Mouse (Mus musculus): ENCODE measurements around the gene Gria4.
"Not testable (repeated sequence)": the region's sequence is repeated elsewhere in the genome, so short reads cannot be mapped to it uniquely, and the experiment has no call there.

Gria4 gene

DNA sequence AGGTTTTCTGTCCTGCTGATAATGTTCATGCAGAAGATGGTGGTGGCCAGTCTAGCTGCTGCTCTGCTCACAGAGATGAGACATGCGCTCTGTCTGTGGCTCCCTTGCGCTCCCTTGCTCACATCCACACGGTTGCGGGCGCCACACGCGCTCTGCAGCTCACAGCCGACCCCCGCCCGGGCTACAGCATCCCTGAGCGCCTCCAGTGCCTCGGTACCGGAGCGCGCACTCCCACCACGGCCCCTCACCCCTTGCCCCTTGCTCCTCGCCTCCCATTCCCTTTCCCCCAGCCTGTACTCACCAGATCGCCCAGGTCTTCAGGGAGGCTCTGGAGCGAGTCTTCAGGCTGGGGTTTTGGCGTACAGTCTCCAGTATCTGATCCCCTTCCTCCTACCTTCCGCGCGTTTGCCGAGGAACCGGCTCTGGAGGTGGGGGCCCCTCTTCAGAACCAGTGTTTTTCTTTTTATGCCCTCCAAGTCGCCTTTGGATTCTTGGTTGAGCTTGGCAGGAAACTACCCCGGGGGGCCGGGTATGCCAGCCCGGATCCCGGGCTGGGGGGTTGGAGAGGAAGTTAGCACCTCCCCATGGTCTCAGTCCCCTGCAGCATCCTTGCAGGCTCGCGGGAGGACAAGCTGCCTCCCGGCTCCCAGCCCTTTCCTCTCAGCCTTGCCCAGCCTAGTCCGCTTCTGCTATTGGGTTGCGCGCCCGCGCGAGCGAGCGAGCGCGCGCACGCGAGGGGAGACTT, at the start of gene Gria4:
TSS of gene Gria4 (minus strand) at position 691 of the 745 bp plus-strand sequence.
- peak; percentile 51 for DNase-seq (ENCODE audit: low read depth, low spot score)

DNA sequence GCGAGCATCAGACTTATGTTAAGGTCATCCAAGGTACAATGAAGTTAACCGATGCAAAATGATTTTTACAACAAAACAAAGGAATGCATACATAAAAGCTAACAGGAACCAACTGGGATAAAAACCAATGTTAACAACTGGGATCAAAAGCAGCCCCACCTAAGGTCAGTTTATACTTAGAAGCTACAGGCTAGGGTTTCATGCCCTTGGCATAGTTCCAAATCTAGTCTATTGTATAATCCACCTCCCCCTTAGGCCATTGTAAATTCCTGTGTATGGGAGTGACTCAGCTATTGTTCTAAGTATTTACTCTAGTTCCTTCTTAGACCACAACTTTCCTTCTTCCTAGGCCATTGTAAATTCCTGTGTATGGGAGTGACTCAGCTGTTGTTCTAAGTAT, 14.9 kb upstream of the Gria4 start:
- not testable (repeated sequence) for DNase-seq (ENCODE audit: low read depth, low spot score)

DNA sequence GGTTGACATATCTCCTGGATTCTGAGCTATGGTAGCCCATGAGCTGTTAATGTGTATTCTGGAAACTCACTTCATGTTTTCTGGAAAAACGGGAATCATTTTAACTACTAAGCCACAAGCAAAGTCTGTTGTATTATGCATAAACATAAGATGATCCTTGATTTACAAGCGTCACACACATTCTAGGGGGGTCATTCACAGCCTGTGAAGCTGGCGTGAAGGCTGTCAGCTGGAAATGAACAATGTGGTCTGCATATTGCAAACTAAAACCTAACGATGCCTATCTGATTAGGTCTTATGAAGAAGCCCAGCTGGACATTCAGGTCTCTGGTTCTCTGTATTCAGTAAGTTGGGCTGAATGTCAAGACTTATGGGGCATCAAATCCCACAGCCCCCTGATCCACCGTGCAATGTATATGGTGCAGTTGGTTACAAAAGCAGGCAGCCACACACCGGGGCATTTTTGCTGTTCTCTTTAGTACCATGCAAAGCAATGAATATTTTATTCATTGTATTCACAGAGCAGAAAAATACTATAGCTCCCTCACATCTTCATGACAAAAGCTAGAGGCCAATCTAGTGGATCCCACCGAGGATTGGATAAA, 7.2 kb upstream of the Gria4 start:
- no peak for DNase-seq (ENCODE audit: low read depth, low spot score)

DNA sequence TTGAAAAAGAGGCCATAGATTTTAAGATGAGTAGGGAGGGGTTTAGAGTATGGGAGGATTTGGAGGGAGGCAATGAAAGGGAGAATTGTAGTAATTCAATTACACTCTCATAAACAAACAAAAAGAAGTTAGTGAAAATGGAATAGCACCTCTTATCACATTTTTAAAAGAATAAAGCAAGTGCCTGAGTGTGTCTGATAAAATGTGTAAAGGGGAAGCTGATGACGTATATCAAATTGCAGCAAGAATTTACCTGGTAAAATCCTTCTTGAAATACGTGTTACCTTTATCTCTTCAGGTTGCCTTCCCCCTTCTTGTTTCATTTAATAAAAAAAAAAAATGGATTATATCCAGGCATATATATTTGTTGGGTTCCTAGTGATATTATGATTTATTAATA, 1.4 kb upstream of the Gria4 start:
- no peak for DNase-seq (ENCODE audit: low read depth, low spot score)

DNA sequence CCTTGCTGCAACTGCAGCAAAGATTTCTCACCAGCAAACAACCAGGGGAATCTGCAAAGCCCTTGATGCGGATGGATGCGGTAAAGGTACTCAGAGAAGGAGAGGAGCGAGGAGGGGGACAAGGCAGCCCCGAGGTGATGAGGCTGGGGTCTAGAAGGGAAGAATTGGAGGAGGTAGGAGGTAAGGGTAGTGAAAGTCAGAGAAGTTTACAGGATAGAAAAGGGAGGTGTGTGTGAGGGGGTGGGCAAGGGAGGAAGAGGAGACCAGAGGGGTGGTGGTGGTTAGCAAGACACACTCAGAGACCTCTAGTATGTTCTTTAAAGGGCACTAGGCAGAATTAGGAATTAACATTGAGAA, 233 bp upstream of the Gria4 start:
- no peak for DNase-seq (ENCODE audit: low read depth, low spot score)

DNA sequence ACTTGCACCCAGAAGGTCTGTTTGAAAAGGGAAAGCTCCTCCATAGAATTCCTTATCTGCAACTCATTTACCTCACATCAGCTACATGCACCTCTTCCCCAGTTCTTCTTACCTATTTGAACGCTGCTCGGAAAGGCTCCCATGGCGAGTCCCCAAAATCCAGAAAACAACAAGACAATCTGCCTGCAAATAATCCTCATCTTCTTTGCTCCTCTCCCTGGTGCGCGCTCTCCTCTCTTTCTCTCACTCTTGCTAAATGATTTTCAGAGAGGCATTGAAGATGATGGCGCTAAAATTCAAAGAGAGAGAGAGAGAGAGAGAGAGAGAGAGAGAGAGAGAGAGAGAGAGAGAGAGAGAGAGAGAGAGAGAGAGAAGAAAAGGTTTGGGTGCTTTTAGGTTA, 959 bp downstream of the Gria4 start:
- no peak for DNase-seq (ENCODE audit: low read depth, low spot score)

DNA sequence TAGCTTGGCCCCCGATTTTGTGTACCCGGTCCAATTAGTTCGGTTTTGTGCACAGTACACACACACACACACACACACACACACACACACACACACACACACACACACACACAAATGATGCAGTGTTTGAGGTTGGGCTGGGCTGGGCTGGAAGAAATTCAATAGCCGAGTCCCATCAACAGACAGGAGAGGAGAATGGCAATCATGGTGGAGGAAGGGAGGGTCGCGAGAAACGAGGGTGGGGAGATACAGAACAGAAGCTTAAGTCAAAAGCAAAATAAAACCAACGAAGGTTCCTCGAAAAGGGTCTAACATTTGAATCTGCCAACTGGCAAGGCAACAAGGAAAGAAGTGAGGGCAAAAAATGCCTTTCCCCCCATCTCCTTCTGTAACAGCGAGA, 1.6 kb downstream of the Gria4 start:
- DNase-seq (ENCODE audit: low read depth, low spot score) = no peak

DNA sequence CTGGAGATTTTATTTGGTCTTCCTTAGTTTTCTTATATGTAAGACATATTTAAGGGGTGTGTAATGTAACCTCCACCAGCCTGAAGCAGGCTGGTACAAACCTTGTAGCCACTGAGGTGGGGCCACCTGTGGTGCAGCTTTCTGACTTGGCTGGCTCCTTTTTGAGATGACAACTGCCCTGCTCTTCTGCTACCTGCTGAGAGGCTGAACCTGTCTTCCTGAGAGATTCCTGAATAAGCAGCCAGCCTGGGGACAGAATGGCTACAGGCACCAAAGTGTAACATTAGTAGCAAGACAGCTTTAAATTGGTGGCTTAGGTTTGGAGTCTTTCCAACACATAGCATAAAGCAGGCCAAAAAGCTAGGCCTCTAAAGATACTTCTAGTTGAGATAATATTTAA, 46.6 kb downstream of the Gria4 start:
- DNase-seq (ENCODE audit: low read depth, low spot score) = not testable (repeated sequence)

DNA sequence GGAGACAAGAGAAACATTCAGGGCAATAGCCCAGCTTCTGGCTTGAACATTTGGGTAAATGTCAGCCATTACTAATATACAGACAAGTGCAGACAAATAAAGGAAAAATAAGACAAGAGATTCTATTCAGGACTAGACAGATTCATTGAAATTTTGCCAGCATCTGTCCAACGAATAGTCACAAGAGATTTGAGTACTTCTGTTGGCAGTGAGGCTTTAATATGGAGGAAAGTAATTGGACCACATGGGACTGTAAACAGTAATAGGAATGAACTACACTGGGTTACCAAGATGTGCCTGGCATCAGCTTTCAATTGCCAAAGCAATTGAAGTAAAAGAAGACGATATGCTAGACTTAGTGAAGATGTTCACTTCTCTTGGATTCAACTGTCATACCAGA, 81.9 kb downstream of the Gria4 start:
- DNase-seq (ENCODE audit: low read depth, low spot score) = no peak

DNA sequence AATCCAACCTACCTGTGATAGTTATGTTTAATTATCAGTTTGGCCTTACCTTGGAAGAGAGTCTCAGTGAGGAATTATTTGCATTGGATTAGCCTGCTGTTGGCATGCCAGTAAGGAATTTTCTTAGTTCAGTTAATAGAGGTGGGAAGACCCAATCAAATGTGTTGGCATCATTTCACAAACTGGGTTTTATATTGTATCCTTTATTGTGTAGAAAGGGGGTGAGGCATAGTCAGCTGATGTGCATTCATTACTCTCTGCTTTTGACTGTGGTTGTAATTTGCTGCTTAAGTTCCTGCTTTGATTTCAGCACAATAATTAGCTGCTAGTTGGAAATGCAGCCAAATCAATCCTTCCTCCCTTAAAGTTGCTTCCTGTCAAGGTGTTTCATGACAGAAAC, 83.7 kb downstream of the Gria4 start:
- DNase-seq (ENCODE audit: low read depth, low spot score) = no peak

DNA sequence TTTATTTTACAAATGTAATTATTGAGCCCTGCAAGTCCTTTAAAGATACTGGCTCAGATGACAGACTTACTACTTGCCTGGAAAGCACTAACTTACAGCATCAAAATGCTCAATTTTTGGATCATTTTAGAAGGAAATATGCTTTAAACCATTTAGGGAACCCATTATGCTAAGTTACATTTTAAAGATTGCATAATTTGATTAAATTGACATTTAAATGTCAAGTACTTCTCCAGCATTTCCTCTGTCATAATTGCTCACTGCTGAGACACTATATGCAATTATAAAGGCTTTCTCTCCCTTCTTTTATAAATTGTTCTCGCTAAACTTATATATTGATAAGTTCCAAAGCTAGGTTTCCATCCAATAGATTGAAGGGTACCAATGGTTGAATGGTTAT, 108.9 kb downstream of the Gria4 start:
- no peak for DNase-seq (ENCODE audit: low read depth, low spot score)

DNA sequence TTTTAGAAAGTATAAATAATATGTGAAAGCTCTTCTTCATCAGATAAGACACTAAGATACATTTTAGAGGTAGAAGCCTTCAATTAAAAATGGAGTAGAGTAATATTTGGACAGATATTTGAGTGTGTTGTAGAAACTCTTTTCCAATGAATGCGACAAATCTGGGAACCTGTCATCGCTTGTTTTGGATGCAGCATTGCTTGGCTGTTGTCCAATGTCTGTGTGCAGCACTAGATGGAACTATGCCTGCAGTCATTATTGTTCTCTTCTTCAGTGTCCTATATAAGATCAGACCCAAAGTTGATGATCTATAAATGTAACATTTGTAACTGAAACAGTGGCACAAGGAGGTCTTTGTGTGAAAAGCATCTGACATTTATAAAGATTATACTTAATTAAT, 115.8 kb downstream of the Gria4 start:
- DNase-seq (ENCODE audit: low read depth, low spot score) = no peak

DNA sequence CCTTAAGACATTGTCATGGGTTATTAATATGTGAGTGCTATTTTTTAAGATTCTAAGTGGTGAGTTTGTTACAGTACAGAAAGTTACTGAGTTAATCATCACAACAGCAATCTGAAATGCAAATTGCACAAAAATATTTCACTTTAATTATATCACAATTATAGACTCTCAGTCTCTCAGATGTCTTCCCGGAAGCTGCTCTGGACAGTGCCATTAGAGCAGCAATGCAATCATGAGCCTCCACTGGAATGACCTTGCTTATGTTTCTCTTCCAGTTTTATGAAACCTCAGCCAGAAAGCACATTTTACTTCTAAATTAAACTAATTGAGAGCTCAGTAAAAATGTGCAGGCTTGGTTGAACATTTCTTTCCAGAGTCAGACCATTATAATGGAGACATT, 116.9 kb downstream of the Gria4 start:
- DNase-seq (ENCODE audit: low read depth, low spot score) = no peak

DNA sequence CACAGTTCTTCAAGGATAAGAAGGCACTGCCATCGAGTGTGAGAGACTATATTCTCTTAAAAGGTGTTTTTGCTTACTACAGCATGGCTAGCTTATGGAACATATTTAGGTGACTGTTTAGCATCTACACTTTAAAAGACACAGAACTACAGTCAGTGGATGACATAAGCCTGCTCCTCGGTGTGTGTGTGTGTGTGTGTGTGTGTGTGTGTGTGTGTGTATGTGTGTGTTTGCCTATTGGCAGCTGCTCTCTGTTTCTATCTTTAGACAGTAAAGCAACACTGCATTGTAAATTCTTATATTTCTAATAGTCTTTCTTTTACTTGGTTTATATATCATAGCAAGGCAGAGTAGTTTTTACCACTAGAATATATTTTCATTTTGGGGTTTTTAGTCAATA, 130.3 kb downstream of the Gria4 start:
- DNase-seq (ENCODE audit: low read depth, low spot score) = no peak

DNA sequence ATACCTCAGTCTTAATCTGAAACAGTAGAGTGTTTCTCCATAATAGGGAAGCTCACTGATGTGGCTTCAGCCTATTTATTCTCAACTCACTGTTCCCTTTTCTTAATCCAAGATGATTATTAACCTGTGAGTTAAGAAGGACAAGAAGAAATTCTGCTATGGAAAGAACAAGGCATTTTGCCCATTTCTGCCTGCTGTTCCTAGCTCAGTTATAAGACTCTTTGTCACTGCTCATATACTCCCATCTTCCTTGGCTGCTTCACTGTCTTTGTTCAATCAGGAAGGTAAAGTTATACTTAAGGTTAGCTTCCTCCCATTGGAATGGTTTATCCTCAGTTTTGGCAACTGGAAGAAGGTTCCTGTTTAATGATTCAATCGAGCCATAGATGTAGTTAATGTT, 133.6 kb downstream of the Gria4 start:
- DNase-seq (ENCODE audit: low read depth, low spot score) = no peak

DNA sequence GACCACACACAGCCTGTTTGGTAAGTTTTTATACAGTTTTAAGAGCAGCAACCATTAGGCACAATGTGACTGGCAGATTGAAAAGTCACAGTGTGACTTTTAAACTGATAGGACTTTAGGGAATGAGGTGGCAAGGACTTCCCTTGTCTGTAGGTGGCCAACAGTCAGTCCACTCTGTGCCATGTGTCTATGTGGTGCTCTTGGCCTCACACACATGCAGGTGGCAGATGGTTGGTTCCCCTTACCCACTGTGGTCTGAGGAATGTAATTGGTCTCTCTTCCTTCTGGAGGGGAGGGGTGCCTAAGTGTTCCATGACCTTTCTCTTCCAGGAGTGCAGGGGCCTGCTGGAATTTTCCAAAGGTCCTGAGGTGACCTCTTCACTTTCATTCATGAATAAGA, 137.1 kb downstream of the Gria4 start:
- DNase-seq (ENCODE audit: low read depth, low spot score) = no peak

DNA sequence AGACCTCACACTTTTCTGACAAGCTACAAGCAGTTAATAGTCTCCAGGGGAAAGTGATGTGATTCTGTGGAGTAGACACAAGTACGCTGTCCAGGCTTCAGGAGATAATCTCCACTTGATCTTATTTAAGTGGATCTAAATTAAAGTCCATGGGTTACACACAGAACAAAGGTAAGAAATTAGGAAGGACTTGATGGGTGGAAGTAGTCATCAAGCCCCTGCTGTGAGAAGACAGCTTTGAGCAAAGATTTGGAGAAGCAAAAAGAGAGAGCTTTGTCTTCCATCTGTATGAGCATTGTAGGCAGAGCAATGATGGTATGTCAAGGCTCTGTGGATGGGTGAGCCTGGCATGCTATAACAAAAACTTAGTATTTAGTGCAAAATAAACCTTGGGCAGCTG, 141.7 kb downstream of the Gria4 start:
- no peak for DNase-seq (ENCODE audit: low read depth, low spot score)

DNA sequence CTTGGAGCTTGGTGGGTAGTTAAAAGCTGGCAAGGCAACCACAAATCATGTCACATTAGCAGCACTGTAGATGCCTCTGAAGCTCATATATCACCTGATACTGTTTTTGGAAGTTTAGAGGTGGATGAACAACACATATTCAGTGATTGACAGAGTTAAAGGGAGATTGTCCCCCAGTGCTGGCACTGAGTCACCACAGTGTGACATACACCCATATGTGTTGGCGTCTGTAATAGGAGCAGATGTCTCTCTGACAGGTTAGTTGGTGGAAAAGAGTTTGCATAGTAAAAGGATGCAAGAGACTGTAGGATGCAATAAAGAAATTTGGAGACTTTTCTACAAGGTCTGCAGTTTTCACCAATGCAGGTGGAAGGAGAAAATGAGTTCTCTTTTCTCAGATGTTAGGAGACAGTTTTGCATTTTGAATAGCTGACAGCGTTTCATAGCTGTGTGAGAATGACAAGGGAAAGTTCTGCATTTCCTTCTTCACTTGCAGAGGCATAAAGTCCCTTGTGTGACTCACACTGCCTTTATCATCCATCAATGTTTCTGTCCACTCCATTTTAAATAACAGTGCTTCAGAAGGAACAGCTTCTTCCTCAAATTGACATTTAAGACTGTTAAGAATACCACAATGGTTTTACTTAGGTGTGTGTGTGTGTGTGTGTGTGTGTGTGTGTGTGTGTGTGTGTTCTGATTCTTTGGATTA, 156.7 kb downstream of the Gria4 start:
- no peak for DNase-seq (ENCODE audit: low read depth, low spot score)

DNA sequence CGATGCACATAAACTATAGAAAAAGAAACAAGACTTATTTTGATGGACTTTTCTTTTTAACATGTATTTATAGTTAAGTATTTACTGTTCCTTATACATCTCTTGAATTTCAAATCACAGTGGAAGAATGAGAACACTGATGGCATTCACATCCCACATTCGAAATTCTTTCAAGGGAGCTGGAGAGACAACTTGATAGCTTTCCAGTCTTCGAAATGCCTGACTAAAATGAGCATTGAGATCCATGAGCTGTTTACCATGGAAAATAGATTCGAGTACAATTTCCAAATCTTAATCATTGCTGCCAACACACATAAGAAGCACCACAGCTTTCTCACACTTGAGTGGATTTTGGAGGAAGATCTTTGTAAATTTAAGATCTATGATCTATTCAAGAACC, 164.1 kb downstream of the Gria4 start:
- no peak for DNase-seq (ENCODE audit: low read depth, low spot score)

DNA sequence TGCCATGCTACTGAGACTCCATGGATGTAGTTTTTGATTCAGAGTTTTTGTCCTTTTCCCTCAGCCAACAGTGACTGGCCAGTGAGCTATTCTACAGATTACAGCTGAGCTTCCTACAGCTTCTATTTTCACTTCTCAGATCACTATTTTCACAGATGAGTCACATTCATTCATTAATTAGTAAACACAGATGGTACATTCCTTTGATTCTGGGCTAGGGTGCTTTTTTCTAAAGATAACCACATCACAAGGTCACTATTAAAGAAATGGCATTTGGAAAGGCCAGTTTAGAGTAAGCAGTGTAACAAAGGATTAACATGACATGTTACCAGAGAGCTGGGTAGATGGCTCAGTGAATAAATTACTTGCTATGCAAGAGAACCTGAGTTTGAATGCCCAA, 180.7 kb downstream of the Gria4 start:
- no peak for DNase-seq (ENCODE audit: low read depth, low spot score)

DNA sequence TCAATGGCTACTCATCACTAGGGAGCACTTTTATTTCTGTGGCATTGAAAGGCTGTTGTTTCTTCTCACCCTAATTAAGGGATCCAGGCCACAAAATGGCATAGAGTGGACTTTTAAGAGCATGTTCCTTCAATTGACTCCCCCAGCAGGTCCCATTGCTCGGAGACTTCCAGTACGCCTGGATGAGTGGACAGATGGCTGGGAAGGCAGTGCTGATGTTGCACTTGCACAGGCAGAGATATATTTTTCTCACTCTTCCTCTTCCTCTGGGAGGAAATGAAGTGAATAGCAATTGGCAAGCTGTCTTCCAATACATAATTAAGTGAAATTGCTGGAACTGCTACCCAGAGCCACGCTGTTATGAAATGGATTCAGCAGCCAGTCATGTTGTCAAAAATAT, 190.7 kb downstream of the Gria4 start:
- DNase-seq (ENCODE audit: low read depth, low spot score) = no peak

DNA sequence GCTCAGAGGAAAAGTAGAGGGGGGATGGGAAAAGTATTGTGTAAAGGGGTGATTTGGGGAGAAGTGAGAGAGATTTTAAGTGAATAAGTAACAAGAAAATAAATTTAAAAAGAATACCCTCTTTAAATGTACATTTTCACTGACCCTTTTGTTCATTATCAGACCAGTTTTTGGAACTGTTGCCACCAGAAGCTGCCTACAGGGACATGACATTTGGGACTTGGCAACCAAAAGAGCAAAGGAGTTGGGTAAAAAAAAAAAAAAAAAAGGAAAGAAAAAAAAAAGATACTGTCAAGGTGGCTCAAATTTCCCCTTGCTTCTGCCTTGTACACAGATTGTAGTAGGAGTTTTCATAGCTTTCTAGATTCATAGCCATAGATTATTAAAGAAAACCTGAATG, 191.8 kb downstream of the Gria4 start:
- DNase-seq (ENCODE audit: low read depth, low spot score) = no peak

DNA sequence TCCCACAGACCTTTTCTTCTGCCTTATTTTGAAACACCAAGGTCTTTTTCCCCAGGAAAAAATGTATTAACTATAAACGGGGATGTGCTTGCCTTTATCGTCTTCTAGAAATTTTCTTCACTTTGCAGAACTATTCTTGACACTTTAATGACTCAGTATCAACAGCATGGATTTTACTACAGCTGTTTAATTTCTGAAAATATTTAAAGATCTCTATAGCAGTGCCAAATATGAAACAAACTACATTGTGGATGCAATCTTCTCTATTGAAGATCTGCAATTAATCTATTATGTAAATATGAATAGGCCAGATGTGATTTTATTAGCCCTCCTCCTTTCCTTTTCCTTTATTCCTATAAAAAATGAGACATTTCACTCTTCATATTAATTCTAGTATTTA, 194.2 kb downstream of the Gria4 start:
- no peak for DNase-seq (ENCODE audit: low read depth, low spot score)
